Mouse (Mus musculus) heart, embryonic 10.5 days (tissue): Measurements from ENCODE around the gene Yars2. TPM values are rescaled to one million over a fixed set of nuclear protein-coding genes. Genes with fewer than 3 reads are reported as not detected.
"Not testable (repeated sequence)": the region's sequence is repeated elsewhere in the genome, so short reads cannot be mapped to it uniquely, and the experiment has no call there.

Experiments used
- DNase-seq: peaks from one replicate; pipeline ENCODE4 v3.0.0-alpha.2; 2017; ENCODE audit warnings: low spot score
- H3K27ac ChIP-seq: fragments of 300-500 bp; sonication (generic); 2 replicates; pipeline ENCODE4 v1.5.1; 2016; ENCODE audit warnings: mild to moderate bottlenecking
- H3K27me3 ChIP-seq: fragments of 300-500 bp; sonication (generic); 2 replicates; pipeline ENCODE4 v1.6.1; 2016; ENCODE audit warnings: mild to moderate bottlenecking; ENCODE audit not compliant: poor library complexity, insufficient read depth, severe bottlenecking
- H3K36me3 ChIP-seq: fragments of 300-500 bp; sonication (generic); 2 replicates; pipeline ENCODE4 v1.6.1; 2016; ENCODE audit warnings: mild to moderate bottlenecking, moderate library complexity
- H3K4me1 ChIP-seq: fragments of 300-500 bp; sonication (generic); 2 replicates; pipeline ENCODE4 v1.6.1; 2016; ENCODE audit warnings: mild to moderate bottlenecking
- H3K4me3 ChIP-seq: fragments of 300-500 bp; sonication (generic); 2 replicates; pipeline ENCODE4 v1.5.1; 2016; ENCODE audit warnings: mild to moderate bottlenecking, moderate library complexity
- H3K9me3 ChIP-seq: fragments of 300-500 bp; sonication (generic); 2 replicates; pipeline ENCODE4 v1.6.1; 2016; ENCODE audit warnings: mild to moderate bottlenecking, moderate library complexity
- WGBS: fragments of 180-500 bp; shearing (Covaris S2); methylation state at CpG from one replicate; pipeline ENCODE4 v1.1.7; 2016; 5-methylcytosine and 5-hydroxymethylcytosine counted together
- polyA plus RNA-seq: library from polyadenylated mRNA; unstranded; fragments of >200 nt; fragmentation: Nextera tagmentation; extraction: Ambion mirVana; gene quantifications from 2 replicates; pipeline ENCODE4 v1.2.1, GENCODE M21; 2016

Yars2 gene
- polyA plus RNA-seq, 1 experiment from 2014 or later = 53.1 TPM

DNA sequence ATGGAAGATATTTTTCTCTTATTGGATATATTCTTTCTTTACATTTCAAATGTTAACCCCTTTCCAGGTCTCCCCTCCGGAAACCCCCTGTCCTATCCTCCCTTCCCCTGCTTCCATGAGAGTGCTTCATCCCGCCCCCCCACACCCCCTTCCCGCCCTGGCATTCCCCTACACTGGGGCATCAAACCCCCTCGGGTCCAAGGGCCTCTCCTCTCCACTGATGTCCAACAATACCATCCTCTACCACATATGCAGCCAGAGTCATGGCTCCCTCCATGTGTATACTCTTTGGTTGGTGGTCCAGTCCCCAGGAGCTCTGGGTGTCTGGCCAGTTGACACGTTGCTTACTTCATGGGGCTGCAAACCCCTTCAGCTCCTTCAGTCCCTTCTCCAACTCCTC, 8.6 kb downstream of the Yars2 start:
- Histone ChIP-seq H3K9me3 (no peaks in the 10 kb centered on the region), H3K27me3 (no peaks in the 10 kb centered on the region), H3K27ac (no peak overlapping the region), H3K4me3 (no peak overlapping the region), H3K4me1 (no peaks in the 10 kb centered on the region), H3K36me3 (peaks cover 83% of the 10 kb centered on the region)
- 82% methylated on average over 5 of the region's 5 CpGs for WGBS
- no peak for DNase-seq

DNA sequence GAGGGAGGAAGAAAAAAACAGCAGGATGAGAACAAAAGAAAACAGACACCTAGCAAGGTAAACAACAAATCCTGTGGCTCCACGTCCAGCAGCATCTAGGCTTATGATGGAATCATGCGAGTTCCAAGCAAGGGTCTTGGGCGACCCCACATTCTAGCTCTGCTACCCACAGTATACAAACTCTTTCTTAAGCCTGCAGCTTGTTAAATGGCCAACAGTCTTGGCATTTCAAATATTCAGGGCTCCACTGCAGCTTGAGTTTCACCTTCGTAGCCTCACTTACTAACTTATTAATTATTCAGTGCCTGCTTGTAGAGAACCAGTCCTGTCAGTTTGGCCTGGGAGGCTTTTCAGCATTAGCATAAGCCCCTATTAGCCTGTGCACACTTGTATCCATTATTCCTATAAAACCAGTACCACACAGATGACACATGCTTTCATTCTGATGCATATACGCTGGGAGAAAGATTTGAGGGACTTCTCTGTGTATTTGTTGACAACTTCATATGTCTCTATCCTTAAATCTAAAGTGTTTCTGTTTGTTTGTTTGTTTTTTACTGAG, 23.1 kb downstream of the Yars2 start:
- 84% methylated on average over 5 of the region's 5 CpGs for WGBS
- no peaks in the 10 kb centered on the region for H3K27me3 ChIP-seq
- H3K36me3 ChIP-seq = peaks cover 66% of the 10 kb centered on the region

DNA sequence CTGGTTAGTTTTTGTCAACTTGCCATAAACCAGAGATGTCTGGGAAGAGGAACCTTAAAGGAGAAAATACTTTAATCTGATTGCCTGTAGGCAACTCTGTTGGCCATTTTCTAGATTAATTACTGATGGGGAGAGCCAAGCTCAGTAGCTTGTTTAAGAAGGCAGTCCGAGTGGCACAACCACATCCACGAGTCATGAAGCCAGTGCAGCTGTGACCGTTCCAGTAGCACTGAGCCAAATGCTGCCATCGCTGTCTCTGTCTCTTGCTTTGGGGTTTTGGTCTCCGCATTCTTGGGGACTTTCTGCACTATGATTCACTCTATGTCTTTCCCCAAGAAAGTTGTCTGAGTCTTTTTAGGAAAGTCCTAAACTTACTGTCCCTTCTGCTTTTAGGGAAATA, 43.7 kb downstream of the Yars2 start:
- Histone ChIP-seq H3K36me3 (peaks cover 18% of the 10 kb centered on the region), H3K4me3 (no peak overlapping the region), H3K4me1 (no peaks in the 10 kb centered on the region), H3K27me3 (no peaks in the 10 kb centered on the region), H3K9me3 (no peaks in the 10 kb centered on the region), H3K27ac (no peak overlapping the region)
- DNase-seq = no peak
- 90% methylated on average over 5 of the region's 5 CpGs for WGBS

More for the DNA sequence above, 23.1 kb downstream of the Yars2 start:
- Histone ChIP-seq H3K4me1 (no peaks in the 10 kb centered on the region), H3K9me3 (no peaks in the 10 kb centered on the region), H3K27ac (no peak overlapping the region), H3K4me3 (no peak overlapping the region)
- DNase-seq = no peak

DNA sequence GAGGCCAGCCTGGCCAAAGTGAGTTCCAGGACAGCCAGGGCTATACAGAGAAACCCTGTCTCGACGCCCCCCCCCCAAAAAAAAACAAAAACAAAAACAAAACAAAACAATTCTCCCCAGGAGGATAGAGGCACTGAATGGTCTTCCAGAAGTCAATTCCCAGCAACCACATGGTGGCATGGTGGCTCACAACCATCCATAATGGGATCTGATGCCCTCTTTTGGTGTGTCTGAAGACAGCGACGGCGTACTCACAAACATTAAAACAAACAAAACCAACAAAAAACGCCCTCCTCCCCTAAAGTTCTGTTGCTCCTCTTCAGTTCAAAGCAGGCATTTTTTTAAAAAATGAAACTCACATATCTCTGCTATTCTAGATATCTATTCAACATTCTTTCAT, 55.1 kb downstream of the Yars2 start:
- 10% methylated on average over 6 of the region's 6 CpGs for WGBS
- no peaks in the 10 kb centered on the region for H3K9me3 ChIP-seq

DNA sequence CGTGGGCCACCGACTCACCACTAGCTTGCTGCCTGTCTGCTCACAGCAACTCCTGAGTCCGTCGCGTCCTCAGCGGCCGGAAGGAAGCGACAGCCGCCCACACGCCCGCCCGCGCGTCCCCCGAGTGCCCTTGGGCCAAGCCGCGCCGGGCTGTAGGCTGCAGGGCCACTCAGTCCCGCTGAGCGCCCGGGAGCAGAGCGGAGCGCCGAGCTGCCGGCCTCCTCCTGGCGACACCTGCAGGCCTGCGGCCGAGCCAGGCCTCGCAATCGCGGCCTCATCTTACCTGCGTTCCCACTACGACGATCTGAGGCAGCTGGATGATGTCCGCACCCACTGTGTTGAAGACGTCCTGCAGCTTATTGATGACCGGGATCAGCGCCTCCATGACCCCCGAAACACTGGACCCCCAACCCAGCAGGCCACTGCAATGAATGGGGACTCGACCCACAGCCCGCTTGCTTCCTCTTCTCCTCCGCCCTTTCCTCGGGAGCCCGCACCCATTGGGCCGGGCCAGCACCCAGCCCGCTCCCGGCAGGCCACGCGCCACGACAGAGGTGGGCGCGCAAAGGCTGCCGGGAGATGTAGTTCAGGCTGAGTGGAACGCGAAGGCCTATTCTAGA, 55.8 kb downstream of the Yars2 start, which contains the start of gene Dnm1l:
Gene Dnm1l, minus strand, starts transcription at position 479 of the 620 bp plus-strand sequence.
- H3K36me3 ChIP-seq = 0 out of 2 replicates have a peak, but pooled peaks cover 1% of the 10 kb centered on the region
- no peaks in the 10 kb centered on the region for H3K9me3 ChIP-seq
- H3K4me3 ChIP-seq = peak within 1 kb of the TSS; percentile 86
- H3K27me3 ChIP-seq = no peaks in the 10 kb centered on the region
- H3K27ac ChIP-seq = peak within 1 kb of the TSS; percentile 97
- H3K4me1 ChIP-seq = peaks cover 4% of the 10 kb centered on the region; the same call in 1 of the 2 replicates
- DNase-seq = peak; percentile 95
- WGBS = under 1% methylated on average over 55 of the region's 55 CpGs

More for the DNA sequence above, 55.1 kb downstream of the Yars2 start:
- no peaks in the 10 kb centered on the region for H3K27me3 ChIP-seq
- peaks cover 7% of the 10 kb centered on the region; the same call in 1 of the 2 replicates for H3K36me3 ChIP-seq
- DNase-seq = no peak
- H3K4me1 ChIP-seq = peaks cover 4% of the 10 kb centered on the region; the same call in 1 of the 2 replicates
- peak overlapping the region; percentile 97 for H3K27ac ChIP-seq
- H3K4me3 ChIP-seq = peak overlapping the region; percentile 86

DNA sequence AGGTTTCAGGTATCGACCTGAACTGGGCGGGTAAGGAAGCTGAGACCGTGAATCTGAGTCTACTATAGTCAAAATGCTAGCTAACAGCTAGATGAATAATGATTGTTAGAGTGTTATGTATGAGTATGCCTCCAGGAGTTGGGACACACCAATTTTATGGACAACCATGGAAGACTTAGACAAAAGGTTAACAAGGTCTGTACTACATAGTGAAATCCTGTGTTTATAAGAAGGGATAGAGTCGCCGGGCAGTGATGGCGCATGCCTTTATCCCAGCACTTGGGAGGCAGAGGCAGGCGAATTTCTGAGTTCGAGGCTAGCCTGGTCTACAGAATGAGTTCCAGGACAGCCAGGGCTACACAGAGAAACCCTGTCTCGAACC, 56.3 kb downstream of the Yars2 start:
- H3K4me1 ChIP-seq, H3K9me3 ChIP-seq, H3K36me3 ChIP-seq, DNase-seq, H3K27me3 ChIP-seq: not testable (repeated sequence)
- WGBS = 52% methylated on average over 9 of the region's 9 CpGs
- H3K27ac ChIP-seq = peak overlapping the region; percentile 97
- H3K4me3 ChIP-seq = peak overlapping the region; percentile 86

Other genes starting within 250 kb of the Yars2 start
- gene Pkp2, start 89.6 kb upstream of the Yars2 start, polyA plus RNA-seq = 66.8 and 109 TPM in 2 replicates
- 67.2 and 74.6 TPM in 2 replicates for gene Dnm1l, start 56.0 kb downstream of the Yars2 start, polyA plus RNA-seq